Mouse (Mus musculus) lung, adult 2 months (tissue): ENCODE measurements around the gene Jdp2. TPM values are rescaled to one million over a fixed set of nuclear protein-coding genes. Genes with fewer than 3 reads are reported as not detected.
A peak's percentile ranks its signal among the peaks of the same experiment; 100 is the strongest.

Experiments
- DNase-seq: peaks from one replicate; pipeline ENCODE4 v3.0.0; 2022
- H3K4me1 ChIP-seq: fragments of 200-500 bp; 2 replicates; pipeline ENCODE4 v1.6.1; 2011; ENCODE audit warnings: low read length; ENCODE audit not compliant: control insufficient read depth, insufficient read depth
- H3K4me3 ChIP-seq: fragments of 200-500 bp; replicated peaks from 2 replicates; pipeline ENCODE3; 2011; ENCODE audit warnings: low read depth, mild to moderate bottlenecking, control low read depth, low read length; ENCODE audit errors: extremely low read depth
- CTCF ChIP-seq: fragments of 200-500 bp; IDR thresholded peaks from 2 replicates; pipeline ENCODE4 v1.5.1; 2011; ENCODE audit warnings: mild to moderate bottlenecking, low read length, control low read depth; ENCODE audit not compliant: insufficient read depth
- POLR2A ChIP-seq: fragments of 200-500 bp; IDR thresholded peaks from 2 replicates; pipeline ENCODE4 v1.6.1; 2011; ENCODE audit warnings: low read depth, mild to moderate bottlenecking, control low read depth, low read length, borderline replicate concordance; ENCODE audit errors: extremely low read depth
- WGBS: fragments of 180-500 bp; shearing (Covaris S2); methylation state at CpG from one replicate; pipeline ENCODE4 v1.1.7; 2018; 5-methylcytosine and 5-hydroxymethylcytosine counted together
- polyA plus RNA-seq: library from polyadenylated mRNA; depleted of rRNA; stranded (reverse); fragments of >200 nt; gene quantifications from 2 replicates; pipeline ENCODE4 v1.2.3, GENCODE M21; 2012; rRNA removed

The Jdp2 gene
- polyA plus RNA-seq, 1 experiment: 21.6 TPM

- 43% methylated on average over 2 of the region's 2 CpGs for WGBS
- DNase-seq: no peak
- no peak for TF ChIP-seq CTCF
- no peak for TF ChIP-seq POLR2A
- Histone ChIP-seq H3K4me1 (no peaks in the 10 kb centered on the region), H3K4me3 (no peak overlapping the region)
Measured at GRCm38 (mm10) chr12:85679808-85680207, 81.0 kb downstream of the Jdp2 start.

GRCm38 (mm10) chr12:85682328-85682727 lies 83.5 kb downstream of the Jdp2 start:
- Histone ChIP-seq H3K4me3 (no peak overlapping the region), H3K4me1 (no peaks in the 10 kb centered on the region)
- 0 out of 2 replicates have a peak, but pooled peaks have one; percentile 3 for TF ChIP-seq CTCF
- TF ChIP-seq POLR2A: no peak
- no peak for DNase-seq
- WGBS: 49% methylated on average over 2 of the region's 2 CpGs

GRCm38 (mm10) chr12:85684411-85685275 lies 85.8 kb downstream of the Jdp2 start:
- Histone ChIP-seq H3K4me1 (no peaks in the 10 kb centered on the region), H3K4me3 (no peak overlapping the region)
- WGBS: 63% methylated on average over 16 of the region's 16 CpGs
- TF ChIP-seq POLR2A: no peak
- DNase-seq: peak; percentile 48

- TF ChIP-seq POLR2A (0 out of 2 replicates have a peak, but pooled peaks have one; percentile 34), CTCF (no peak)
- Histone ChIP-seq H3K4me1 (no peaks in the 10 kb centered on the region), H3K4me3 (peak within 1 kb of the TSS; percentile 62)
- 28% methylated on average over 22 of the region's 22 CpGs for WGBS
- peak; percentile 52 for DNase-seq
Measured at GRCm38 (mm10) chr12:85686466-85687216, 87.8 kb downstream of the Jdp2 start, which contains the start of gene Batf. Gene Batf, plus strand, starts transcription at chr12:85686669.

GRCm38 (mm10) chr12:85687217-85687533 lies 88.3 kb downstream of the Jdp2 start:
- H3K4me1 ChIP-seq: no peaks in the 10 kb centered on the region
- 52% methylated on average over 7 of the region's 7 CpGs for WGBS
- DNase-seq: no peak
- no peak for TF ChIP-seq CTCF
- TF ChIP-seq POLR2A: no peak
- H3K4me3 ChIP-seq: peak overlapping the region; percentile 40

- Histone ChIP-seq H3K4me1 (no peaks in the 10 kb centered on the region), H3K4me3 (no peak overlapping the region)
- TF ChIP-seq CTCF (0 out of 2 replicates have a peak, but pooled peaks have one; percentile 21), POLR2A (no peak)
- no peak for DNase-seq
- 57% methylated on average over 6 of the region's 6 CpGs for whole genome bisulfite sequencing
Measured at GRCm38 (mm10) chr12:85687846-85688245, 89.0 kb downstream of the Jdp2 start.

Other genes starting within 250 kb of the Jdp2 start
- gene Tmed10, start 224.2 kb upstream of the Jdp2 start, polyA plus RNA-seq: 227 and 239 TPM in 2 replicates
- 37.8 and 55.0 TPM in 2 replicates for gene Fos, start 125.1 kb upstream of the Jdp2 start, polyA plus RNA-seq
- 8.7 and 10.5 TPM in 2 replicates for gene Batf, start 87.6 kb downstream of the Jdp2 start, polyA plus RNA-seq
- 11.6 and 12.7 TPM in 2 replicates for gene Flvcr2, start 147.5 kb downstream of the Jdp2 start, polyA plus RNA-seq
- gene Erg28, start 225.5 kb downstream of the Jdp2 start, polyA plus RNA-seq: 26.5 and 35.6 TPM in 2 replicates
- 11.1 and 11.7 TPM in 2 replicates for gene Ttll5, start 225.6 kb downstream of the Jdp2 start, polyA plus RNA-seq